Mouse (Mus musculus) macrophage (primary cell): ENCODE data around the gene Arpc5l. TPM values are rescaled to one million over a fixed set of nuclear protein-coding genes. Genes with fewer than 3 reads are reported as not detected.
"Not testable (repeated sequence)": the region's sequence is repeated elsewhere in the genome, so short reads cannot be mapped to it uniquely, and the experiment has no call there.

Experiments
- H3K27ac ChIP-seq: fragments of 350-480 bp; formaldehyde crosslinking; 2 replicates; pipeline ENCODE4 v1.9.0; 2021
- H3K36me3 ChIP-seq: fragments of 350-480 bp; formaldehyde crosslinking; 2 replicates; pipeline ENCODE4 v1.9.0; 2021; ENCODE audit errors: inconsistent target
- H3K4me3 ChIP-seq: fragments of 350-480 bp; formaldehyde crosslinking; 2 replicates; pipeline ENCODE4 v1.9.0; 2021; ENCODE audit errors: inconsistent target
- H3K79me2 ChIP-seq: fragments of 350-480 bp; formaldehyde crosslinking; 2 replicates; pipeline ENCODE4 v1.9.0; 2021; ENCODE audit errors: inconsistent target
- WGBS: methylation state at CpG from one replicate; pipeline ENCODE4 v1.1.7; 2026; ENCODE audit warnings: inconsistent platforms; ENCODE audit not compliant: missing documents; 5-methylcytosine and 5-hydroxymethylcytosine counted together
- polyA plus RNA-seq: library from polyadenylated mRNA; stranded (reverse); fragments of 250-400 nt; gene quantifications from 3 replicates; pipeline ENCODE4 v1.2.4, GENCODE M21; 2018; ENCODE audit warnings: inconsistent platforms

Arpc5l gene
- polyA plus RNA-seq, 1 experiment from 2014 or later = 53.8 TPM

DNA sequence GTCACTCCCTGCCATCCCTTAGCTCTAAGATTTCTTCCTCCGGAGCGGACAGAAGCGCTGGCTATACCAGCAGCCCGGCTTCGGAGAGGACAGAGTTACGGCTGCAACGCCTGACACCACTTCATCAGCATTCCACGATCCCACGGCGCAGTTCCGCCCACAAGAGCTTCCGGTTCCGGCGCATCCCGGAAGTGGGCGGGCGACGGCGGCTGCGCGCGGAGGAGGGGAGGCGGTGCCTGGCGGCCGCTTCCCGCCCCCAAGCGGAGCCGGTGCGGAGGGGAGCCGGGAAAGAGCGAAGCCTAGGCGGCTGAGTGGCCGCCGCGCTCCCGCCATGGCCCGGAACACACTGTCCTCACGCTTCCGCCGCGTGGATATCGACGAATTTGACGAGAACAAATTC is 2.7 kb downstream of the Arpc5l start:
- Histone ChIP-seq H3K27ac (peak overlapping the region; percentile 65), H3K36me3 (0 out of 2 replicates have a peak, but pooled peaks cover 8% of the 10 kb centered on the region), H3K4me3 (peak overlapping the region; percentile 94), H3K79me2 (peaks cover 84% of the 10 kb centered on the region)
- under 1% methylated on average over 43 of the region's 44 CpGs for WGBS

GRCm38 (mm10) chr2:39008350-39008851 is 3.3 kb downstream of the Arpc5l start:
- H3K79me2 ChIP-seq = peaks cover 84% of the 10 kb centered on the region
- H3K36me3 ChIP-seq = 0 out of 2 replicates have a peak, but pooled peaks cover 10% of the 10 kb centered on the region
- peak overlapping the region; percentile 61 for H3K27ac ChIP-seq
- under 1% methylated on average over 25 of the region's 25 CpGs for WGBS
- peak overlapping the region; percentile 94 for H3K4me3 ChIP-seq

DNA sequence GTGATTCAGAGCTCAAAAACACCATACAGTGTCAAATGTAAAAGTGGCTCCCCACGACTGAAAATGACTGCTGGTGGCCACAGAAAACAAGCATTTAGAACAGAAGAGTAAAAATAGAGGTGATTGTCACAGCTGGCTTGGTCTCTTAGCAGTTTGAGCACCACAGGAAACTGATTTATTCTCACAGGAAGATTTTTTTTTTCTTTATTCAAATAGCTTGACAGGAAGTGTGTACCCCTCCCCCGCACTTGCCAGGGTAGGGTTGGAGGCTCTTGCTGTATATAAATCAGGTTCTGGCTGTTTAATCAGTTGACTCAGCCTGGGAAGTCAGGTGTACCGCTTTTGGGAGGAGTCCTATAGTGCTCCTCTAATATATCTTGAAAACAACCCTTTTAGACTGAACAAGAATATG is 3.8 kb downstream of the Arpc5l start:
- Histone ChIP-seq H3K27ac (peak overlapping the region; percentile 61), H3K79me2 (peaks cover 84% of the 10 kb centered on the region), H3K4me3 (peak overlapping the region; percentile 94), H3K36me3 (peaks cover 15% of the 10 kb centered on the region; the same call in 1 of the 2 replicates)
- 6% methylated on average over 3 of the region's 3 CpGs for WGBS

DNA sequence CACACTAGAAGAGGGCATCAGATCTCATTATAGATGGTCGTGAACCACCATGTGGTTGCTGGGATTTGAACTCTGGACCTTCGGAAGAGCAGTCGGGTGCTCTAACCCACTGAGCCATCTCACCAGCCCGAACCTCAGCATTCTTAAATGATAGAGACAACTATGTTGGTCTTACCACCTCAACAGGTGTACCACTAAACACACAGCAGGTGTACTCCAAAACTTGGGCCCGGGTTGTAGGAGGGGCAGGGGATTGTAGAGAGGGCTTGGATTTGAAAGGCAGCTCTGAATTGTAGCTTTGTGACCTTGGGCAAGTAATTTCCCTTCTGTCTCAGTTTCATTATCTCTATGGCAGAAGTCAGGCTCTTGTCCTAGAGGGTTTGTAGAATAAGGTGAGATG is 5.0 kb downstream of the Arpc5l start:
- Histone ChIP-seq H3K36me3 (peaks cover 27% of the 10 kb centered on the region), H3K79me2 (peaks cover 77% of the 10 kb centered on the region), H3K27ac (peak overlapping the region; percentile 31)
- 97% methylated on average over 4 of the region's 5 CpGs for WGBS
- not testable (repeated sequence) for H3K4me3 ChIP-seq

DNA sequence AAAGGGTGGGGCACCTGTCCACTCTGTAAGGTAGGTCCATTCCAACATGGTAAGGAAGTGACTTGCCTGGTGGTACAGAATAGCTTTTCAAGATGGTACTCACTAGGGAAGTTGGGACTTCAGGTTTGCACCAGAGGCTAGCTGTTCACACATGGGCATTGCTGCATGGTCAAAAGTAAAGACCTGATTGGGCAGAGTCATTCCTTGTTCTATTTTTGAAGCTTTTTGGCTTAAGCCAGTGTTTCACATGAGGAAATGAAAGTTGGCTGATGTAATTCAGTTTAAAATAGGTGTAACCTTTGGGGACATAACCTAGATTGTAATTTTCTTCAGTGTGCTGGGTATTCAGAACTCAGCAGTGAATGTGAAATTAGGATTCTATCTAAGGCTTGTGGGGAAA is 6.1 kb downstream of the Arpc5l start:
- H3K27ac ChIP-seq = peak overlapping the region; percentile 31
- H3K4me3 ChIP-seq = no peak overlapping the region
- peaks cover 38% of the 10 kb centered on the region for H3K36me3 ChIP-seq
- H3K79me2 ChIP-seq = peaks cover 66% of the 10 kb centered on the region

DNA sequence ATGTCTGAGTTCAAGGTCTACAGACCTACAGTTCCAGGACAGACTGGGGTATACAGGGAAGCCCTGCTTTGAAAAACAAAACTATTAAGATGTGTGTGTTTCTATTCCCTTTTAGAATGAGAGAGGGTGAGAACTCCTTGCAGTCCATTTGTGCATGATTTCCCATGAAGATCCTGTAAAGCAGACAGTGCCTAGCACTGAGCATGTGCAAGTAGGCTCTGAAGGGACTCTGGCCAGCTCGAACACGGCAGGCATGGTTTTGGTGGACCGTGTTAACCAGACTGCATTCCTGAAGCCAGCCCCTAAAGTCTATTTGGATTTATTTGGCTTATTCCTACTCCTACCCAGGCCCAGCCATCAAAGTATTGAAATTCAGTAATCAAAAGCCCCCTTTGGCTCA is 6.8 kb downstream of the Arpc5l start:
- peaks cover 59% of the 10 kb centered on the region for H3K79me2 ChIP-seq
- H3K36me3 ChIP-seq = peaks cover 38% of the 10 kb centered on the region
- WGBS = 94% methylated on average over 3 of the region's 3 CpGs
- peak overlapping the region; percentile 31 for H3K27ac ChIP-seq
- H3K4me3 ChIP-seq = no peak overlapping the region

GRCm38 (mm10) chr2:39012768-39013279 is 7.7 kb downstream of the Arpc5l start:
- Histone ChIP-seq H3K27ac (no peak overlapping the region), H3K79me2 (peaks cover 55% of the 10 kb centered on the region), H3K36me3 (peaks cover 45% of the 10 kb centered on the region), H3K4me3 (no peak overlapping the region)
- 88% methylated on average over 7 of the region's 7 CpGs for WGBS

- no peak overlapping the region for H3K27ac ChIP-seq
- 76% methylated on average over 3 of the region's 3 CpGs for WGBS
- no peak overlapping the region for H3K4me3 ChIP-seq
- peaks cover 76% of the 10 kb centered on the region for H3K36me3 ChIP-seq
- H3K79me2 ChIP-seq = peaks cover 25% of the 10 kb centered on the region
These were observed 11.4 kb downstream of the Arpc5l start for GRCm38 (mm10) chr2:39016581-39016980.

GRCm38 (mm10) chr2:39020004-39020403 is 14.9 kb downstream of the Arpc5l start:
- H3K27ac ChIP-seq = no peak overlapping the region
- peaks cover 77% of the 10 kb centered on the region for H3K36me3 ChIP-seq
- no peaks in the 10 kb centered on the region for H3K79me2 ChIP-seq
- WGBS = 86% methylated on average over 1 of the region's 1 CpGs
- no peak overlapping the region for H3K4me3 ChIP-seq

DNA sequence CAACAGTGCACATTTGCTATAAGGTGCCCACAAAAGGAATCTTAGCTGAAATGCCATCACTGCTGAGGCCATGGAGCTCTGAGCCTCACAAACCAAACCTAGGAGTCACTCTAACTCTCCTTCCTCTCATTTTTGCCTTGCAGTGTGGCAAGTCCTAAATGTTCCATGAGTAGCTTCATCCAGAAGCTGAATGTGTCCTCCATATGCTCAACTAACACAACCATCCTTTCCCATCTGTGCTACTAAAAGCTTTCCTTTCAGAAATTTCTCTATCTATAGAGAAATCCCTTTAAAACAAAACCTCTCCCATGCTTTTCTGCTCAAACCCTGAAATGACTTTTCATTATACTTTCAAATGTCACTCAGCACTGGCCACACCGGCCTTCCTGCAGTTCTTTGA is 26.5 kb downstream of the Arpc5l start:
- peaks cover 55% of the 10 kb centered on the region for H3K36me3 ChIP-seq

GRCm38 (mm10) chr2:39040215-39040614 is 35.1 kb downstream of the Arpc5l start:
- WGBS = 86% methylated on average over 1 of the region's 1 CpGs
- Histone ChIP-seq H3K4me3 (no peak overlapping the region), H3K36me3 (peaks cover 43% of the 10 kb centered on the region), H3K79me2 (no peaks in the 10 kb centered on the region), H3K27ac (no peak overlapping the region)

More for the DNA sequence above, 26.5 kb downstream of the Arpc5l start:
- 83% methylated on average over 1 of the region's 1 CpGs for WGBS
- no peaks in the 10 kb centered on the region for H3K79me2 ChIP-seq
- no peak overlapping the region for H3K4me3 ChIP-seq
- no peak overlapping the region for H3K27ac ChIP-seq

DNA sequence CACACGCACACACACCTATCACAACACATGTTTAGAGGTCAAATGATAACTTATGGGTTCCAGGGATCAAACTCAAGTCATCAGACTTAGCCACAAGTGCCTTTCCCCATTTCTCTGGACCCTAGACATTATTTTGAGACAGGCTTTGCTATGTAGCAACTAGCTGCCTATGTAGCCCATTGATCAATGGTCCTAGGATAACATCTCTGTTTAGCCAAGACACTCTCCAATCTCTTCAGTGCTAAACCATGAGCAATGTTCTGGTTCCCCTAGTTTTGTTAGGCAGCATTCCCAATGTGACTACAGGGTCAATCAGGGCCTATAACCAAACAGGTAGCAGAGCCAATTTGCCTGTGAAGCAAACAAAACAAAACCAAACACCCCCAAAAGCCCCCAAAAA is 43.4 kb downstream of the Arpc5l start:
- Histone ChIP-seq H3K79me2 (no peaks in the 10 kb centered on the region), H3K27ac (no peak overlapping the region), H3K4me3 (no peak overlapping the region), H3K36me3 (peaks cover 25% of the 10 kb centered on the region; the same call in 1 of the 2 replicates)
- 100% methylated on average over 1 of the region's 1 CpGs for WGBS

- Histone ChIP-seq H3K4me3 (peak overlapping the region; percentile 82), H3K27ac (peak overlapping the region; percentile 39), H3K36me3 (peaks cover 27% of the 10 kb centered on the region), H3K79me2 (peaks cover 18% of the 10 kb centered on the region; the same call in 1 of the 2 replicates)
- WGBS = 6% methylated on average over 25 of the region's 25 CpGs
These were observed 59.7 kb downstream of the Arpc5l start for GRCm38 (mm10) chr2:39064687-39065399.
